Mouse (Mus musculus) cerebral cortex, adult 2 months (tissue): ENCODE measurements around the gene Tbc1d16.

Experiments used
- WGBS: fragments of 180-500 bp; shearing (Covaris S2); methylation state at CpG from one replicate; pipeline ENCODE4 v1.1.7; 2018; 5-methylcytosine and 5-hydroxymethylcytosine counted together

Tbc1d16 gene

DNA sequence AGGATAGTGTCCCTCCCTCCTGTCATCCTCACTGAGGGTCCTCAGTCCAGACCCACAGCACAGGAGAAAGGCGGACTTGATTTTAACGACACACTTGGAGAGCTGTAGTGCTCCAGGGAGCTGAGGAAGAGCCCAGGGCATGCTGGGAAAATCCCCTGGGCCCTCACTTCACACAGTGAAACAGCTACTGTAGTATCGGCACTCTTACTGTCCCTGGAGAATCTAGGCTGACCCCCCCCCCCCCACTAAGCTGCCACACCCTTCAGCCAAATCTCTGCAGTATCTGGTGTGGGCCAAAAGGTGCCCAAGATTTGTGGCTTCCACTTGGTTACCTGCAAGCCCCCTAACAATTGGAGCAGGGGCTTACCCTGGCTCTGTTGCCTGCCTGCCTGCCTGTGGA is 8.7 kb upstream of the Tbc1d16 start:
- WGBS = 69% methylated on average over 3 of the region's 3 CpGs

DNA sequence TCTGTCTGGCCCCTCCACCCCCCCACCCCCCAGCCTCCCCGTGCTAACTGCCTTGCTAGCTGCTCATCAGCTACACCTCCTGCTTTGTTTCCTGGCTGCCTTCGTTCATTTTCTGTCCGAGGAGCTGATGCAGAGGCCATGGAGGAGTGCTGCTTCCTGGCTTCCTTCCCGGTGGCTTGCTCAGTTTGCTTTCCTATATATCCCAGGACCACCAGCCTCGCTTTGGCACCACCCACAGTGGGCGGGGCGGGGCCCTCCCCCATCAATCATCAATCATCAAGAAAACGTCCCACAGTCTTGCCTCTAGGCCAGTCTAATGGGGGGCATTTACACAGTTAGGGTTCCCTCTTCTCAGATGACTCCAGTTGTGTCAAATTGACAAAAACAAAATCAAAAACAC is 8.1 kb upstream of the Tbc1d16 start:
- 46% methylated on average over 8 of the region's 8 CpGs for WGBS

- 93% methylated on average over 4 of the region's 4 CpGs for WGBS
These were observed 7.3 kb upstream of the Tbc1d16 start for GRCm38 (mm10) chr11:119235596-119235995.

- WGBS = 96% methylated on average over 10 of the region's 10 CpGs
These were observed 6.5 kb upstream of the Tbc1d16 start for GRCm38 (mm10) chr11:119234770-119235169.

- 2% methylated on average over 34 of the region's 34 CpGs for WGBS
These were observed 737 bp upstream of the Tbc1d16 start for GRCm38 (mm10) chr11:119228846-119229626.

DNA sequence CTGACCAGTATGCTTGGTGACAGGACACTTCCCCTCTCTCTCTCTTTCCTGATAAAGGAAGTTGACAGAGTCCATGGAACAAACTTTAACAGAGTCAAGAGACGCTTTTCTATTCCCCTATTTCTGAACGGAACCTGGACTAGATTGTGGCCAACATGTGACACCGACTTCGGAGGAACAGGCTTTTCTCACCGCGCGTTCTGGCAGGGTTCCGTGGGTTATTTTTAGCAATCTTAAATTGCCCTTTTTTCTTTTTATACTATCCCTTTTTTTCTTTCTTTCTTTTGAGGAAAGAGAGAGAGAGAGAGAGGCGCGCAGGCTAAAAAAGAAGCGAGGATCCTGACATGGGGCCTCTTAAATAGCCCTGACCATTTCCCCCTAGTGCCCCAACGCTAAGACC is 708 bp downstream of the Tbc1d16 start:
- WGBS = 3% methylated on average over 12 of the region's 12 CpGs

DNA sequence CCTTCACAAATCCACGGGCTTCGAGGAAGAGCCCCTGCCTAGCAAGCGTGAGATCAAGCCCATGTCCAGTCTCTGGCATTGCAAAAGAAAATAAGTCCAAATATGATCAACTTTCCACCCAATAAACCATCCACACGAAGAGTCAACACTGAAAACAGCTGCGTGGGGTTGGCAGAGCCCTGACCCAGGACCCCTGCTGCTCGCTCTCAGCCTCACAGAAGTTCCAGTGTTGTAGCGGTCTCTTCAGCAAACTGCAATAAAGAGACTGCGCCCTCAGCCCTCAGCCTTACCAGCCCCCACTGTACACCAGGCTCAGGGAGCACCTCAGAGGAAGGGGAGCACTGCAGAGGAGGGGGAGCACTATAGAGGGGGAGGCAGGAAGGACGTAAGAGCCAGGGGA is 2.7 kb downstream of the Tbc1d16 start:
- WGBS = 75% methylated on average over 9 of the region's 9 CpGs

- WGBS = 91% methylated on average over 6 of the region's 6 CpGs
These were observed 3.4 kb downstream of the Tbc1d16 start for GRCm38 (mm10) chr11:119224926-119225325.

DNA sequence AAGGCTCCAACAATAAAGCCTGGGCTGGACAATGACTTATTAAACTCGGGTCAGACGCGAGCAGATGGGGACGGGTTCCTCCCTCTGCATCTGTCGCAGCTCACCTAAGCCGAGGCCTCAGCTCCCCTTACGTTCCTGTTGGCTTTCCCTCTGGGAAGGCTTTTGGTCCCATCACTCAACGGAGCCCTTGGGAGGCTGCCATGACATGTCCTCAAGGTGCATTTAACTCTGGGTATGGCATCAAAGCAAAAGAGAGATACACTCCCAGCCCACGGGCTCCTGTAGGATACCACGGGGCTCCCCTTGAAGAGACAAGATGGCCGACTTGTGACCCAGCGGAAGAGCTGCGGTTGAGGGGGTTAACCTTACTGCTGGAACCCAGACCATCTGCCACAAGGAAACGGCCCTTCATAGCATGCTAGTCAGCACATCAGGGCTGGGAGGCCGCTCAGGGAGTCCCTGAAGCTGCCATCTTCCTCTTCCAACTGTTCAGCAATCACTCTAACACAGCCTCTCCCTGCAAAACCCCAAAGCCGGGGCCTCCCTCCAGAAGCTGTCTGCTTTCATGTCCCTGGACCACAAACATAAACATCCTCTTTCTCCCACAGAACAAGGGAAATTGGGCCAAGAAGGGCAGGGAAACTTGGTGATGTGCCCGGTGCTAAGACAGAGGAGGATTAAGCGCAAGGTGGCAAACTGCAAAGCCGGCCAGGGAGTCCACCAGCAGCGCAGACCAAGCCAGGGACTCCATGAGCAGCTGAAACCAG is 5.0 kb downstream of the Tbc1d16 start:
- WGBS = 75% methylated on average over 20 of the region's 20 CpGs

- 75% methylated on average over 10 of the region's 11 CpGs for WGBS
These were observed 6.3 kb downstream of the Tbc1d16 start for GRCm38 (mm10) chr11:119221812-119222510.

DNA sequence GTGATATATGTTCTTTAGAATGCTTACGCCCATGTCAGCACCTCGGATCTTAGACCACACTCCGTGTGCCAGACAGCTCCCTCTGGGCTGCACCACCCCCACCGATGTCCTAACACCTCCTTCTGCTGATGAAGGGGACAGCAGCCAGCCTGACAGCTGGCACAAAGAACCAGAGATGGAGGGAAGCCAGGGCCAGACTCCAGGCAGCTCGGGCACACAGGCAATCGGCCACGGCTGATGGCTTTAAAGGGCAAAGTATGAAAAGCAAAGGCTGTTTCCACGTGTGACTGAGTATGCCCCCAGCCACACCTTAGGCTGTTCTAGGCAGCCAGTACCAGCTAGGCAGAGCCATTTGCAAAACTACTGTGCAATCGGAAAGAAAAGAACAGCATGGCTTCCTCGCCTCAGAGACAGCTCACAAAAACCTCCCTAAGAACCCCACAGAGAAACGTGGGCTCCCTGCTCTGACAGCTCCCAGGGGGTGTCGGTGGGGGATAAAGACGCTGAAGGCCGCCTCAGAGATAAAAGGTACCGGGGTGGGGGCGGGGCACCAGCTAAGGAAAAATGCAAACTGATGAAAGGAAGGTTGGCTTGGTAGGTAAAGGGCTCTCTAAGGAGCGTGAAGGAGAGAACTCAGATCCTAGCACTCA is 8.4 kb downstream of the Tbc1d16 start:
- 22% methylated on average over 17 of the region's 17 CpGs for WGBS

DNA sequence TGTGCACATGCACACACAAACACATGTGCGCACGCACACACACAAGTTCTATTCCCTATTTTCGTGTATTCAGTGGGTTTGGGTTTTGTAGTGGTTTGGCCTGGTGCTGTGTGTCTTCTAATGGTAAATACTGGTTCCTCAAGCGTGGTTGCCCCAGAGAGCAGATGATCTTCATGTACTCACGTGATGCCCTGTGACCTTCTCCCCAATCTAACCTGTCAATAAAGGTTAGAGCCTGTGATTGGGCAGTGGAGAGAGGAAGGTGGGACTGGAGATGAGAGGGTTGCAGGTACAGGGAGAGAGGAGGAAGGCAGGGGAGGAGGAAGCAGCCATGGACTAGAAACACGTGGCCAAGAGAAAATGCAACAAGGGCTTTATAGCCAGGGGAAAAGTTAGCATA is 10.4 kb downstream of the Tbc1d16 start:
- 94% methylated on average over 6 of the region's 6 CpGs for WGBS

GRCm38 (mm10) chr11:119215905-119216507 is 12.3 kb downstream of the Tbc1d16 start:
- WGBS = 64% methylated on average over 9 of the region's 9 CpGs

DNA sequence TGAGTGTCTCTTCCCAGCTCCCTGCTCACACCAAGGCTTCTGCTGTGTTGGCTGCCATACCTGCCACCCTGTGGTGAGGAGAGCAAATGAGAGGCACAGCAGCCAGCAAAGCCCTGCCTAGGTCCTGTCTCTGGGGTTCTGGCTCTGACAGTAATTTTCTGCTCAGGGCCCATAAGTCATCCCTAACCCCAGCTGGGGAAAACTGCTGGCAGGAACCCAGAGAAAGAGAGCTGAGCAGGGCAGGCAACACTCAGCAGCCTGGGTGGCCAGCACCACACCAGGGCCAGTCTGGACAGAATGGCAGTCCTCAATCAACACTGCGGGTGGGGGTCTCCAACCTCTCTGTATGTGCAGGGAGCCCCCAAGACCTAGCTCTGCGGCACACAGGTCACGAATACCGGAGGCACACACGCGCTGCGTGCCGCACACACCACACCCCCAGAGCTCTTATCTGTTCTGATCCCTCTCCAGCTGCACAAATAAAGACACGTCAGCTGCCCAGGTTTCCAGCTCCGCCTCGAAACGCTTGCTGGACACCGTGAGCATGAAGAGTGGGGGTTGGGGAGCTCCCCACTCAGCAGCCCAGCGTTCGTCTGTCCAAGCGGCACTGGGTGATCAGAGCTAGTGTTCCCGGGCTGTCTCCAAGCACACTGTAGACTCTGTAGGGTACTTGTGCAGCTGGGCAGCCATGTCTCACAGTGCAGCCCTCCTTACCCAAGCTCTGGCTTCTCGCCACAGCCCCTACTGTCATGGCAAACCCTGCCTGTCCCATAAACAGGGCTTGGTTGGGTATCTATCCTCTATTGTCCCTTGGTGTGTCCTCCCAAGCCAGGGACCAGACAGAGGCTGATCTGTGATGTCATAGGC is 13.0 kb downstream of the Tbc1d16 start:
- 47% methylated on average over 18 of the region's 18 CpGs for WGBS

GRCm38 (mm10) chr11:119213166-119213885 is 15.0 kb downstream of the Tbc1d16 start:
- WGBS = 72% methylated on average over 19 of the region's 19 CpGs

DNA sequence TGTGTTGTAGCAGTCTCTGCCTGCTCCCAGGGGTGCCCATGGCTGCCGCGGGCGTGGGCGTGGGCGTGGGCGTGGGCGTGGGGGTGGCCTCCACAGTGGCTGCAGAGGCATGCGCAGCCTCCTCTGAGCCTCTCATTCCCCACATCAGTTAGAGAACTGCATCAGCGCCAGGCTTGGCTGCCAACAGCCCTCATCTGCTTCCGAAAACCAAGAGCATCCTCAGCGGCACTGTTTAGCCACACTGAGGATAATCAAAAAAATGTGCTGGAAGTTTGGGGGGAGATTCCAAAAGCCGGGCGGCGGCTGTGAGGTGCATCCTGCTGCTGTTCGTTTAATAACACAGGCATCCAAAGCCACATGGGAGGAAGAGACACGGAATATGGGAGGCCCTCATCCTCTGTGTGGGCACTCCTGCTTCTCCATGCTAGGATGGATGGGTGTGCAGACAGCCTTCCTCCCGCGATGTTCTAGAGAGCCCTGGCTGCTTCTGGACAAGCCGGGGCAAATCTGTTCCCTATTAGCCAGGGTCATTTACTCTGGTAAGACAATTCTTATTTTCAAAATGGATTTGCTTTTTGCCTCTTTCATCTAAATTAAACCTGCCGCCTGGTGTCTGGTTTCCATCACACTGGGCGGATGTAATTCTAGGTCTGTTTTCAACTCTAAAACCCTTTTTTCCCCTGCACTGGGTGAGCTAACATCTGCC is 16.5 kb downstream of the Tbc1d16 start:
- 59% methylated on average over 21 of the region's 21 CpGs for WGBS

- 52% methylated on average over 32 of the region's 32 CpGs for WGBS
These were observed 17.8 kb downstream of the Tbc1d16 start for GRCm38 (mm10) chr11:119210321-119211100.

DNA sequence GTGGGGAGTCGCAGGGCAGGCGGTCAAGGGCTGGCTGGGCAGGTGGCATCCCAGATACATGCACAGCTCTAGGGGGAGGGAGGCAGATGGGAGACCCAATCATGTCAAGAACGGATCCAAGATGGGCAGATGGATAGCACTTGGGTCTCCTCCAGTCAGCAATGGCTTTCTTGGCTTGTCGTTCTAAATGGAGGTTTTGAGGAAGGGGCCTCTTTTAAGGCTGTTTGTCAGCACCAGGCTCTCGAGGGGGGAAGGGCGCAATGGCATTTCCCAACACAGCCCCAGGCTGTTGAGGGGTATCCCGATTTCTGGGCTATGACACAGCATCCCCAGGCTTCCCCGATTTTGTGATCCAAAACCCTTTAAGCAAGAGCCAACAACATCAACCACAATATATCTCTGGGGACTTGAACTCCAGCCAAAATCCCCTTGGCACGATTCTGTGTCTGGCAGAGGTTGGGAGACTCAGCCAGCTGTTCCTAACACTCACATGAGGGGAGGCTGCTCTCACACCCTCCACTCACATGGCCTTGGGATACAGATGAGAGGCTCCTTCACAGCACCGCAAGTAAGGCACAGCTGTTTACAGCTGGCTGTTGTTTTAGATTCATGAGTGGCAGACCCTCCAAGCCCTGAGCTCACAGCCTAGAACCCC is 18.8 kb downstream of the Tbc1d16 start:
- 48% methylated on average over 10 of the region's 10 CpGs for WGBS
